Mouse (Mus musculus) E14TG2a.4 (cell line): ENCODE results near the gene Trim30b.
A peak's percentile ranks its signal among the peaks of the same experiment; 100 is the strongest.
"Not testable (repeated sequence)": the region's sequence is repeated elsewhere in the genome, so short reads cannot be mapped to it uniquely, and the experiment has no call there.

Experiments
- H3K27me3 ChIP-seq: 2 replicates; pipeline ENCODE4 v1.6.1; 2014; ENCODE audit warnings: low read length, control low read depth; ENCODE audit not compliant: insufficient read depth
- H3K36me3 ChIP-seq: 2 replicates; pipeline ENCODE4 v1.6.1; 2014; ENCODE audit warnings: low read length, control low read depth; ENCODE audit not compliant: insufficient read depth
- H3K4me1 ChIP-seq: replicated peaks from 2 replicates; pipeline ENCODE4 v1.6.1; 2014; ENCODE audit warnings: low read depth, low read length, control low read depth
- H3K4me3 ChIP-seq: replicated peaks from 2 replicates; pipeline ENCODE4 v1.5.1; 2014; ENCODE audit warnings: mild to moderate bottlenecking, low read length
- H3K9me3 ChIP-seq: 2 replicates; pipeline ENCODE4 v1.6.1; 2014; ENCODE audit warnings: low read length, control low read depth
- CTCF ChIP-seq: conservative IDR thresholded peaks from 2 replicates; pipeline ENCODE4 v1.5.1; 2014; ENCODE audit warnings: low read length
- NANOG ChIP-seq: IDR thresholded peaks from 2 replicates; pipeline ENCODE4 v1.6.1; 2014; ENCODE audit warnings: borderline replicate concordance, low read length, mixed read lengths
- POU5F1 ChIP-seq: IDR thresholded peaks from 2 replicates; pipeline ENCODE4 v1.6.1; 2014; ENCODE audit warnings: low read length, borderline replicate concordance

Gene Trim30b

DNA sequence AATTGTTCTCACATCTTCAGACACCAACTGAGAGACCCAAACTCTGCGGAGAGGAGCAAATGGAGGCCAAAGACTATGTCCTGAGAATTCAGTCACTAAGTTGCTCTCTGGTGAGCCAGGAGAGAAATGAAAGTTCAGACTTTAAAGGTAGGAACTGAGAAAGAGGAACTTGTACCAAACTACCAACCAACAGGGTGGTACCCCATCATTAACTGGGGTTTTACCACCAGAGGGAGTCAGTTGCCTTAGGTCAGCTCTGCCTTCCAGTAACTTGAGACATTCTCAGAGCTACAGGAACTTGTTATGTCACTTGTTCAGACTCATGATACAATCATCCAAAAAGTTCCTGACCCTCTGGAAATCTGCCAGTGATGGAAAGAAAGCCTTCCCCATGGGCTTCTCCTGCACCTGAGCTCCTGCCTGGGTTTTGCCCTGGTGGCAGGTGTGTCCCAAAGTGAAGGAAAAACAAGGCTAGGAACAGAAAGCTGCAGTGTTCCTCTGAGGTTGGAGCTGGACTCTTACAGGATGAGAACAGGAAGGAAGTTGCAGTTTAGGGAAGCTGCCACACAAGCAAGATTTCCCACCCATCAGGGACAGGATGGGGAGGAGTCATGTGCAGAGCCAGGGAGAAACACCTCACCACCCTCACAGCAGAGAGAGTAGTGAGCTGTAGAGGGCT lies at the start of gene Trim30b:
TSS of gene Trim30b (minus strand) at position 149 of the 679 bp plus-strand sequence.
- H3K4me1 ChIP-seq = no peaks in the 10 kb centered on the region
- H3K9me3 ChIP-seq = no peaks in the 10 kb centered on the region
- TF ChIP-seq CTCF = no peak
- no peak for TF ChIP-seq NANOG
- no peak for TF ChIP-seq POU5F1
- H3K27me3 ChIP-seq = no peaks in the 10 kb centered on the region
- no peaks in the 10 kb centered on the region for H3K36me3 ChIP-seq
- H3K4me3 ChIP-seq = no peak within 1 kb of the TSS

- no peaks in the 10 kb centered on the region for H3K4me1 ChIP-seq
- no peaks in the 10 kb centered on the region for H3K36me3 ChIP-seq
- H3K4me3 ChIP-seq = no peak overlapping the region
- no peaks in the 10 kb centered on the region for H3K9me3 ChIP-seq
- no peaks in the 10 kb centered on the region for H3K27me3 ChIP-seq
- no peak for TF ChIP-seq NANOG
- TF ChIP-seq CTCF = no peak
- TF ChIP-seq POU5F1 = no peak
Measured at GRCm38 (mm10) chr7:104404460-104404950, 34.8 kb upstream of the Trim30b start.

GRCm38 (mm10) chr7:104401140-104401539 lies 31.5 kb upstream of the Trim30b start:
- no peaks in the 10 kb centered on the region for H3K9me3 ChIP-seq
- no peak for TF ChIP-seq POU5F1
- no peak for TF ChIP-seq NANOG
- no peak for TF ChIP-seq CTCF
- H3K4me3 ChIP-seq = no peak overlapping the region
- no peaks in the 10 kb centered on the region for H3K4me1 ChIP-seq
- H3K27me3 ChIP-seq = no peaks in the 10 kb centered on the region
- no peaks in the 10 kb centered on the region for H3K36me3 ChIP-seq

GRCm38 (mm10) chr7:104400698-104401097 lies 31.0 kb upstream of the Trim30b start, which contains the start of gene Trim30c:
Gene Trim30c (minus strand): TSS chr7:104400837.
- Histone ChIP-seq H3K27me3 (no peaks in the 10 kb centered on the region), H3K9me3 (no peaks in the 10 kb centered on the region), H3K36me3 (no peaks in the 10 kb centered on the region), H3K4me3 (no peak within 1 kb of the TSS), H3K4me1 (no peaks in the 10 kb centered on the region)
- no peak for TF ChIP-seq CTCF
- no peak for TF ChIP-seq NANOG
- no peak for TF ChIP-seq POU5F1

- Histone ChIP-seq H3K9me3 (no peaks in the 10 kb centered on the region; the same call in 1 of the 2 replicates), H3K27me3 (no peaks in the 10 kb centered on the region), H3K36me3 (no peaks in the 10 kb centered on the region), H3K4me1 (no peaks in the 10 kb centered on the region), H3K4me3 (no peak overlapping the region)
- no peak for TF ChIP-seq POU5F1
- TF ChIP-seq NANOG = no peak
- TF ChIP-seq CTCF = no peak
Measured at GRCm38 (mm10) chr7:104398492-104398891, 28.8 kb upstream of the Trim30b start.

GRCm38 (mm10) chr7:104366339-104366738 lies 3.3 kb downstream of the Trim30b start:
- H3K9me3 ChIP-seq = no peaks in the 10 kb centered on the region
- H3K36me3 ChIP-seq = no peaks in the 10 kb centered on the region
- no peaks in the 10 kb centered on the region for H3K4me1 ChIP-seq
- H3K27me3 ChIP-seq = no peaks in the 10 kb centered on the region
- TF ChIP-seq POU5F1 (no peak), NANOG (no peak), CTCF (no peak)
- H3K4me3 ChIP-seq = no peak overlapping the region

GRCm38 (mm10) chr7:104353600-104353967 lies 16.1 kb downstream of the Trim30b start:
- Histone ChIP-seq H3K27me3 (no peaks in the 10 kb centered on the region), H3K4me1 (peaks cover 9% of the 10 kb centered on the region), H3K36me3 (no peaks in the 10 kb centered on the region), H3K4me3 (no peak overlapping the region), H3K9me3 (no peaks in the 10 kb centered on the region)
- TF ChIP-seq POU5F1 (no peak), CTCF (no peak)

DNA sequence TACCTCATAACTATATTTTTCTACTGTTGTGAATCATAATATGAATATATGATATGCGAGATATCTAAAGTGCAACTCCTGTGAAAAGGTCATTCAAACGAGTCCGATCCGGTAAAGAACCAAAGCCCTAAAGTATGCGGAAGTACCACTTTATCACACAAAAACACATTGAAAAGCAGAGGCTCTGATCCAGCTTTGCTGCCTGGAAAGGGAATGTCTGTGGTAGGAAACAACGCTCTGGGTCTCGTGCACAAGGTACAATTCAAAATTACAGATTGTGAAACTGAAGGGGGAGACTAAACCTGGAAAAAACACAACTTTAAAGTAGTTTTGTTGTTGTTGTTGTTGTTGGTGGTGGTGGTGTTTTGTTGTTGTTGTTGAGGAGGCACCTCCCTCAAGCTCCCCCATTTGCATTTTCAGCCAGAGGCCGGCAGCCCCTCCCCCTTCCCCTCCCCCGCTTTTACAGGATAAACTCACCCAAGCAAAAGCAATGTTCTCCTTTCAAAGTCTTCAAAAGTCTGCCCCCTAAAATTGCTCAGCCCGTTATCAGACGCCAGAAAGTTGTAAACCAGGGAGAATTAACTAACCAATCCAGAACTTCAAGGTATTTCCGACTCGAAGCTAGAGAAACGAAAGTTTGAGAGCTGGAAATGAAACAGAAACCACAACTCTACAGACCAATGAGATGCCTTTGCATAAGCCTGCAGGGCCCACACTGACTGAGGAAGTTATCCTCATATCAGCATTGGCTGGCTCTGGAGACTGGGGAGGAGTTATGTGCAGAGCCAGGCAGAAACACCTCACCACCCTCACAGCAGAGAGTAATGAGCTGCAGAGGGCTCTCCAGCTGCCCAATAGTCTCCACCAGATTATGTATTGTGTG lies 16.7 kb downstream of the Trim30b start, which contains the start of gene Trim12c:
TSS of gene Trim12c (minus strand) at position 646 of the 883 bp plus-strand sequence.
- H3K4me3 ChIP-seq = peak within 1 kb of the TSS; percentile 42
- H3K27me3 ChIP-seq = no peaks in the 10 kb centered on the region
- no peaks in the 10 kb centered on the region for H3K36me3 ChIP-seq
- TF ChIP-seq POU5F1 (no peak), NANOG (no peak), CTCF (no peak)
- H3K4me1 ChIP-seq = peaks cover 9% of the 10 kb centered on the region
- no peaks in the 10 kb centered on the region for H3K9me3 ChIP-seq

DNA sequence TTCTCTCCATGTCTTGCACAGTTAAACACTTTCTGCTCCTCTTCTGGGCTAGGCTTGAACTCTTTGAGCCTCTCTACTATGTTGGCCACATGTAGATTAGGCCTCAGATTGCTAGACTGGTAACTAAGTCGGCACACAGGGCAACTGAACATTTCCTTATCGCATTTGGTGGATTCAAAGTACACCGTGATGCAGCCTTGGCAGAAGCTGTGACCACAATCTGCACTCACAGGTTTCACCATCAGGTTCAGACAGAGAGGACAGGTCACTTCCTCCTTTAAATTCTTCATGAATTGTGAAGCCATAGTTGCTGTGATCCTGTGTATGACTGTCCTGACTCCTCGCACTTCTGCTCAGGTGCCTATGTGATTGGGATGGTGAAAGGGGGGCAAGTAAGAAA lies 21.6 kb downstream of the Trim30b start:
- not testable (repeated sequence) for H3K9me3 ChIP-seq, H3K4me1 ChIP-seq, H3K4me3 ChIP-seq, H3K36me3 ChIP-seq, H3K27me3 ChIP-seq

GRCm38 (mm10) chr7:104340744-104341143 lies 28.9 kb downstream of the Trim30b start:
- not testable (repeated sequence) for H3K27me3 ChIP-seq, H3K9me3 ChIP-seq, H3K36me3 ChIP-seq, H3K4me3 ChIP-seq, H3K4me1 ChIP-seq

DNA sequence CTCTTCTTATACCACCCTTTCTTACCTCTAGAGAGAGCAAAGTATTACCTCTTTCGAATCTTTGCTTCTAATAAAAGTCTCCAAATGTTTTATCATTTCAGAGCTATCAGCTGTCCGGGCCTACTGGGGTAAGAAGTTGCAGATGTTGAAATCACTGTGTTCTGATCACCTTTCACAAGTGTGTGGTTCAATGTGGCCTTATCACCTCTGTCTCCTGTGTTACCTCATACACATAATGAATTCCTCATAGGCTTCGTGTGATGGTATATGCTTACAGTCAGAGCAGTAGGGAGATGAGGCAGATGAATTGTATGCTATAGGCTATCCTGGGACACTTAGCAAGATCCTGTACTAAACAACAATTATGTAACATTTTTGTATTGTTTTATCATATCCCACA lies 34.1 kb downstream of the Trim30b start:
- not testable (repeated sequence) for H3K27me3 ChIP-seq, H3K9me3 ChIP-seq, H3K36me3 ChIP-seq, H3K4me1 ChIP-seq, H3K4me3 ChIP-seq

GRCm38 (mm10) chr7:104329171-104329570 lies 40.5 kb downstream of the Trim30b start, which contains the start of gene Trim34b:
Gene Trim34b (plus strand): TSS chr7:104329471.
- not testable (repeated sequence) for H3K4me1 ChIP-seq, H3K4me3 ChIP-seq, H3K27me3 ChIP-seq, H3K36me3 ChIP-seq, H3K9me3 ChIP-seq
